Mouse (Mus musculus) bone marrow macrophage, adult 2 months (primary cell): ENCODE results near the gene Kl.

Source experiments
- CTCF ChIP-seq: IDR thresholded peaks from 2 replicates; pipeline ENCODE4 v1.5.1; 2012; ENCODE audit warnings: low read depth, mild to moderate bottlenecking, low read length, moderate library complexity
- POLR2A ChIP-seq: IDR thresholded peaks from 2 replicates; pipeline ENCODE4 v1.6.1; 2012; ENCODE audit warnings: mild to moderate bottlenecking, low read depth, low read length, borderline replicate concordance

DNA sequence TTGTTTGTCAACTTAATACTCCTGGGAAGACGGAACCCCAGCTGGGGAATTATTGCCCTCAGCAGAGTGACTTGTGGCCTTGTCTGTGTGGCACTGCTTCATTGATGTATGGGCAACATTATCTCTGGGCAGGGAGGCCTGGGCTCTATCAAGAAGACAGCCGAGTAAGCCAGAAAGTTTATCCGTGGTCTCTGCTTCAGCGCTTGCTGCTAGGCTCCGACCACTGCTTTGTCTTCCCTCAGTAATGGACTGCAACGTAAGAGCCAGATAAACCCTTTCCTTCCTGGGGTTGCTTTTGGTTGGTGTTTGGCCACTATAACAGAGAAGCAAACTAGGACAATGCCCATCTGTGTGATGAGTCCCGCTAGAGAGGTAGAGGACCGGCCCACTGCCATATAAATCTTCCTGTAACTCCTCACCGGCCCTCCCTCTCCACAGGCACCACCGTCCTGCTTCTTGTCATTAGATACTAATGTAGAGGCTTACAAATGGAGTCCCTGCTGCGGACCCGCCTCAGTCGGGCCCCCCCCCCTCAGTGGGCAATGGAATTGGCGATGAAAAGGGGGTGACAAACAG, 25.1 kb downstream of the Kl start:
- TF ChIP-seq POLR2A (no peak), CTCF (no peak)
